Mouse (Mus musculus): Measurements from ENCODE around the gene Sos1.

DNA sequence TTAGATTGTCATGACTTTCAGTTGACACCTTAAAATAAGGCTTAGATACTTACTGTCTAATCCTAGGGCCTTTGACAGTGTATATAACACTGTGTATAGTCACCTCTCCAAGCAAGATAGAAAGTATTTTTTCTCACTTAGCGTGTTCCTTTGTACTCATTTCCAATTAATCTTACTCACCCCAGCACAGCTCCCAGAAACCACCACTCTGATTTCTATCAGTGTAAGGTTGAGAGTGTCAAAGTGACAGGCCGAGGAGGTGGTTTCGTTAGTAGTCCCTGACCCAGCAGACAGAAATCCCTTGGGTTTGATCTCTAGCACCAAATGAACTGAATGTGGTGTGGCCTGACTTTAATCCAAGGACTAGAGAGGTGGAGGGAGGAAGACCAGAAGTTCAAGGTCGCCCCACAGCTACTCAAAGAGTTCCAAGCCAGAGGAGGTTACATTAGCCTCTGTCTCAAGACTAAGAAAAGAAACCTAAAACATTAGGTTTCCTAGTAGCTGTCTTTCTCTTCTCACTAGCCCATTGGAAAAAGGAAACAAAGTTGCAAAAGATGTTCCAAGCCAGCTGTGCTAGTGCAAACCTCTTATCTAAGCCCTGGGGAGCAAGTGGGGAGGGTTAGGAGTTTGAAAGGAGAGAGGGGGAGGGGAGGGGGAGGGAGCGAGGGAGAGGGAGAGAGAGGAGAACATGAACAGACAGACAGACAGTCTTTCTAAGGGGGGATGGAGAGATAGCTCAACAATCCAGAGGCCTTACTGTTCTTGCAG lies 21.0 kb upstream of the Sos1 start:
- no peak for TF ChIP-seq POLR2A (IDR thresholded peaks at IDR 0.05; ENCODE audit: borderline replicate concordance, extremely low read depth, insufficient read depth, insufficient read length, poor library complexity, severe bottlenecking)
- no peak for TF ChIP-seq CTCF (IDR thresholded peaks at IDR 0.05; ENCODE audit: borderline replicate concordance, extremely low read depth, insufficient read depth, insufficient read length)
